Mouse (Mus musculus) heart, embryonic 12.5 days (tissue): ENCODE results near the gene Myh7b. TPM values are rescaled to one million over a fixed set of nuclear protein-coding genes. Genes with fewer than 3 reads are reported as not detected.
A peak's percentile ranks its signal among the peaks of the same experiment; 100 is the strongest.

ENCODE experiments used
- ATAC-seq: fragments of 200-750 bp; cut with Nextera tagmentation; 2 replicates; pipeline ENCODE4 v1.8.0; 2017; ENCODE audit warnings: moderate TSS enrichment, moderate library complexity; ENCODE audit not compliant: insufficient number of reproducible peaks, low FRiP score
- H3K27ac ChIP-seq: fragments of 300-500 bp; sonication (generic); 2 replicates; pipeline ENCODE4 v1.5.1; 2016; ENCODE audit warnings: mild to moderate bottlenecking, moderate library complexity; ENCODE audit not compliant: poor library complexity, severe bottlenecking
- H3K27me3 ChIP-seq: fragments of 300-500 bp; sonication (generic); replicated peaks from 2 replicates; pipeline ENCODE4 v1.6.1; 2016; ENCODE audit warnings: mild to moderate bottlenecking, moderate library complexity
- H3K36me3 ChIP-seq: fragments of 300-500 bp; sonication (generic); 2 replicates; pipeline ENCODE4 v1.6.1; 2016; ENCODE audit warnings: mild to moderate bottlenecking, moderate library complexity
- H3K4me1 ChIP-seq: fragments of 300-500 bp; sonication (generic); replicated peaks from 2 replicates; pipeline ENCODE4 v1.6.1; 2016; ENCODE audit warnings: mild to moderate bottlenecking
- H3K4me2 ChIP-seq: fragments of 300-500 bp; sonication (generic); 2 replicates; pipeline ENCODE4 v1.6.1; 2016; ENCODE audit warnings: mild to moderate bottlenecking, moderate library complexity
- H3K4me3 ChIP-seq: fragments of 300-500 bp; sonication (generic); 2 replicates; pipeline ENCODE4 v1.5.1; 2016; ENCODE audit warnings: mild to moderate bottlenecking
- H3K9ac ChIP-seq: fragments of 300-500 bp; sonication (generic); 2 replicates; pipeline ENCODE4 v1.6.1; 2016; ENCODE audit warnings: mild to moderate bottlenecking, moderate library complexity
- H3K9me3 ChIP-seq: fragments of 300-500 bp; sonication (generic); replicated peaks from 2 replicates; pipeline ENCODE4 v1.6.1; 2016; ENCODE audit warnings: mild to moderate bottlenecking, moderate library complexity
- WGBS: fragments of 180-500 bp; shearing (Covaris S2); methylation state at CpG from one replicate; pipeline ENCODE4 v1.1.7; 2016; 5-methylcytosine and 5-hydroxymethylcytosine counted together
- polyA plus RNA-seq: library from polyadenylated mRNA; unstranded; fragments of >200 nt; fragmentation: Nextera tagmentation; extraction: Ambion mirVana; gene quantifications from 2 replicates; pipeline ENCODE4 v1.2.1, GENCODE M21; 2016

Gene Myh7b
- polyA plus RNA-seq, 1 experiment from 2014 or later, result 22.1 TPM

DNA sequence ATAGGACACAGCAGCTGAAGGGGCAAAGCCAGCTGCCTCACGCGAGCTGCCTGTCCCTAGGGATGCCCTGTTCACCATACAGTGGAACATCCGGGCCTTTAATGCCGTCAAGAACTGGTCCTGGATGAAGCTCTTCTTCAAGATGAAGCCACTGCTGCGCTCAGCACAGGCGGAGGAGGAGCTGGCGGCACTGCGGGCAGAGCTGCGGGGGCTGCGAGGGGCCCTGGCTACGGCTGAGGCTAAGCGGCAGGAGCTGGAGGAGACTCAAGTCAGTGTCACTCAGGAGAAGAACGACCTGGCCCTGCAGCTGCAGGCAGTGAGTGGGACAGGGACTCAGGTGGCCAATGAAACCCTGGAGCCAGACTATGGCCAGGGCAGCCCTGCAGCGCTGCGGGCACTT is 15.3 kb downstream of the Myh7b start:
- WGBS, result 54% methylated on average over 15 of the region's 15 CpGs
- H3K27me3 ChIP-seq, result peaks cover 74% of the 10 kb centered on the region
- H3K36me3 ChIP-seq, result peaks cover 94% of the 10 kb centered on the region
- no peak overlapping the region for H3K4me2 ChIP-seq
- H3K4me1 ChIP-seq, result peaks cover 30% of the 10 kb centered on the region
- no peak overlapping the region for H3K4me3 ChIP-seq
- no peak overlapping the region for H3K9ac ChIP-seq
- no peak for ATAC-seq
- H3K27ac ChIP-seq, result no peak overlapping the region
- H3K9me3 ChIP-seq, result no peaks in the 10 kb centered on the region

DNA sequence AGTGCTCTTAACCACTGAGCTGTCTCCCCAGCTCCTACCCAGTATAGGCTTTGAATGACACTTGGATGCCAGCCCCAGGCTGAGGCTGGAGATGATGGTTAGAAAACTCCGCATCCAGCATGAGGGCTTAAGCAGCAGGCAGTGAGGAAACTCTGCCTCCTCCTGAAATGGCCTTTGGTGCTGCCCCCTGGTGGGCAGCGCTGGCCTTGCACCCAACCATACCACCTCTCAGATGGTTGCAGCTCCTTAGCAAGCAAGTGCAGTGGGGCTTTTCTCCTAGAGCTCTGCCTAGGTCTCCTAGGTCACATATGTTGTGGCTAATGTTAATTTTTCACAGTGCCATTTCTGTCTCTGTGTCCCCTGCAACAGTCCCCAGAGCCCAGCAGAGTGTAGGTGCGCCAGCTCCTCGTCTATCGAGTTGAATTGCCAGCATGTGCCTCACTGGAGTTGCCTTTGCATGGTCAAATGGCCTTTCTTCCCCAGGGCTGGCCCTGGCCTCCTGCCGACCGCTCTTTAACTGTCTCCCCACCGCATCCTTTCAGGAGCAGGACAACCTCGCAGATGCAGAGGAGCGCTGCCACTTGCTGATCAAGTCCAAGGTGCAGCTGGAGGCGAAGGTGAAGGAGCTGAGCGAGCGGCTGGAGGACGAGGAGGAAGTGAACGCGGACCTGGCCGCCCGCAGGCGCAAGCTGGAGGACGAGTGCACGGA is 16.2 kb downstream of the Myh7b start:
- ATAC-seq, result no peak
- WGBS, result 58% methylated on average over 21 of the region's 21 CpGs
- Histone ChIP-seq H3K36me3 (peaks cover 95% of the 10 kb centered on the region), H3K4me2 (no peak overlapping the region), H3K9me3 (no peaks in the 10 kb centered on the region), H3K4me1 (peaks cover 33% of the 10 kb centered on the region), H3K27me3 (peaks cover 80% of the 10 kb centered on the region), H3K9ac (no peak overlapping the region), H3K27ac (no peak overlapping the region), H3K4me3 (no peak overlapping the region)

GRCm38 (mm10) chr2:155628112-155628511 is 17.1 kb downstream of the Myh7b start:
- peaks cover 95% of the 10 kb centered on the region for H3K36me3 ChIP-seq
- H3K9ac ChIP-seq, result no peak overlapping the region
- H3K4me3 ChIP-seq, result no peak overlapping the region
- no peak overlapping the region for H3K27ac ChIP-seq
- H3K4me1 ChIP-seq, result peaks cover 34% of the 10 kb centered on the region
- no peaks in the 10 kb centered on the region for H3K9me3 ChIP-seq
- no peak for ATAC-seq
- peaks cover 80% of the 10 kb centered on the region for H3K27me3 ChIP-seq
- no peak overlapping the region for H3K4me2 ChIP-seq
- WGBS, result 80% methylated on average over 9 of the region's 9 CpGs

GRCm38 (mm10) chr2:155628519-155628918 is 17.5 kb downstream of the Myh7b start:
- Histone ChIP-seq H3K4me3 (no peak overlapping the region), H3K4me2 (no peak overlapping the region), H3K9ac (no peak overlapping the region), H3K27ac (no peak overlapping the region), H3K36me3 (peaks cover 95% of the 10 kb centered on the region), H3K4me1 (peaks cover 34% of the 10 kb centered on the region), H3K27me3 (peaks cover 83% of the 10 kb centered on the region), H3K9me3 (no peaks in the 10 kb centered on the region)
- ATAC-seq, result no peak
- 78% methylated on average over 13 of the region's 13 CpGs for WGBS

DNA sequence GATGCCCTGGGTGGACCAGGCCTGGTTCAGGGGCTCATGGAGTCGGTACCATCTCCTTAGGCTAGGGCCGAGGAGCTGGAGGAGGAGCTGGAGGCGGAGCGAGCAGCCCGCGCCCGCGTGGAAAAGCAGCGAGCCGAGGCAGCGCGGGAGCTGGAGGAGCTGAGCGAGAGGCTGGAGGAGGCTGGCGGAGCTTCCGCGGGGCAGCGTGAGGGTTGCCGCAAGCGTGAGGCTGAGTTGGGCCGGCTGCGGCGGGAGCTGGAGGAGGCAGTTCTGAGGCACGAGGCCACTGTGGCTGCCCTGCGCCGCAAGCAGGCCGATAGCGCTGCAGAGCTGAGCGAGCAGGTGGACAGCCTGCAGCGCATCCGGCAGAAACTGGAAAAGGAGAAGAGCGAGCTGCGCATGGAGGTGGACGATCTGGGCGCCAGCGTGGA is 18.2 kb downstream of the Myh7b start:
- peaks cover 34% of the 10 kb centered on the region for H3K4me1 ChIP-seq
- peaks cover 90% of the 10 kb centered on the region for H3K27me3 ChIP-seq
- H3K4me3 ChIP-seq, result peak overlapping the region; percentile 25
- H3K27ac ChIP-seq, result no peak overlapping the region
- ATAC-seq, result no peak
- 18% methylated on average over 35 of the region's 35 CpGs for WGBS
- peaks cover 95% of the 10 kb centered on the region for H3K36me3 ChIP-seq
- H3K9ac ChIP-seq, result peak overlapping the region; percentile 25; the same call in 1 of the 2 replicates
- peak overlapping the region; percentile 57 for H3K4me2 ChIP-seq
- no peaks in the 10 kb centered on the region for H3K9me3 ChIP-seq

DNA sequence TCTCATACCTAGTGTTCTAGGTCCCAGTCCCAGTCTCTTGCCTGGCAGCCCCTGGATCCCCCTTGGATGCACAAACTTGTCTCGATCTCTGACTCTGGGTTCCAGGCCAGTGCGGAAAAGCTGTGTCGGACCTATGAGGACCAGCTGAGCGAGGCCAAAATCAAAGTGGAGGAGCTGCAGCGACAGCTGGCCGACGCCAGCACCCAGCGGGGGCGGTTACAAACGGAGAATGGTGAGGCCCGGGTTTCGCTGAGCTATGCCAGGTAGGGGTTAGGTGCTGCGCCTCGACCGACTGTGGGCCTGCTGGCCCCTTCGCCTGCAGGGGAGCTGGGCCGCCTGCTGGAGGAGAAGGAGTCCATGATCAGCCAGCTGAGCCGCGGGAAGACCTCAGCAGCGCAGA is 19.1 kb downstream of the Myh7b start:
- H3K9ac ChIP-seq, result no peak overlapping the region; the same call in 1 of the 2 replicates
- H3K9me3 ChIP-seq, result no peaks in the 10 kb centered on the region
- no peak overlapping the region for H3K4me3 ChIP-seq
- H3K36me3 ChIP-seq, result peaks cover 100% of the 10 kb centered on the region
- no peak for ATAC-seq
- no peak overlapping the region for H3K27ac ChIP-seq
- H3K4me2 ChIP-seq, result no peak overlapping the region
- H3K4me1 ChIP-seq, result peaks cover 34% of the 10 kb centered on the region
- peaks cover 89% of the 10 kb centered on the region for H3K27me3 ChIP-seq
- WGBS, result 45% methylated on average over 20 of the region's 20 CpGs

GRCm38 (mm10) chr2:155630590-155631416 is 19.8 kb downstream of the Myh7b start:
- Histone ChIP-seq H3K27ac (no peak overlapping the region), H3K4me3 (no peak overlapping the region), H3K4me2 (no peak overlapping the region), H3K9ac (no peak overlapping the region; the same call in 1 of the 2 replicates), H3K4me1 (peaks cover 34% of the 10 kb centered on the region), H3K27me3 (peaks cover 82% of the 10 kb centered on the region), H3K36me3 (peaks cover 100% of the 10 kb centered on the region), H3K9me3 (no peaks in the 10 kb centered on the region)
- WGBS, result 27% methylated on average over 43 of the region's 43 CpGs
- no peak for ATAC-seq

DNA sequence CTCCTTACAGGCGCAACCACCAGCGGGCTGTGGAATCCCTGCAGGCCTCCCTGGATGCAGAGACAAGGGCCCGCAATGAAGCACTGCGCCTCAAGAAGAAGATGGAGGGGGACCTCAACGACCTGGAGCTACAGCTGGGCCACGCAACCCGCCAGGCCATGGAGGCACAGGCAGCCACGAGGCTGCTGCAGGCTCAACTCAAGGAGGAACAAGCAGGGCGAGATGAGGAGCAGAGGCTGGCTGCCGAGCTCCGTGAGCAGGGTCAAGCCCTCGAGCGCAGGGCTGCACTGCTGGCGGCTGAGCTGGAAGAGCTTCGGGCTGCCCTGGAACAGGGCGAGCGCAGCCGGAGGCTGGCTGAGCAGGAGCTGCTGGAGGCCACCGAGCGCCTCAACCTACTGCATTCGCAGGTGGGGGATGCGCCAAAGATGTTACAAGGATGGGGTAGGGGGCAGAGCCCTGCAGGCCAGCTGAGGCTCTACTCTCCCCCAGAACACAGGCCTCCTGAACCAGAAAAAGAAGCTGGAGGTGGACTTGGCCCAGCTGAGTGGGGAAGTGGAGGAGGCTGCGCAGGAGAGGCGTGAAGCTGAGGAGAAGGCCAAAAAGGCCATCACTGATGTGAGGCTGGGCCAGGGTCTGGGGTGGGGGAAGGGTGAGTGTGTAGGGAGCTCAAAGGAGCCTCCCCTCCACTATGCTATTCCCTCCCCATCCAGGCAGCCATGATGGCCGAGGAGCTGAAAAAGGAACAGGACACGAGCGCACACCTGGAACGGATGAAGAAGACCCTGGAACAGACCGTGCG is 21.3 kb downstream of the Myh7b start:
- WGBS, result 71% methylated on average over 30 of the region's 30 CpGs
- Histone ChIP-seq H3K9me3 (no peaks in the 10 kb centered on the region), H3K4me3 (no peak overlapping the region), H3K9ac (no peak overlapping the region), H3K36me3 (peaks cover 100% of the 10 kb centered on the region), H3K4me2 (no peak overlapping the region), H3K4me1 (peaks cover 34% of the 10 kb centered on the region), H3K27ac (no peak overlapping the region), H3K27me3 (peaks cover 67% of the 10 kb centered on the region)
- no peak for ATAC-seq

DNA sequence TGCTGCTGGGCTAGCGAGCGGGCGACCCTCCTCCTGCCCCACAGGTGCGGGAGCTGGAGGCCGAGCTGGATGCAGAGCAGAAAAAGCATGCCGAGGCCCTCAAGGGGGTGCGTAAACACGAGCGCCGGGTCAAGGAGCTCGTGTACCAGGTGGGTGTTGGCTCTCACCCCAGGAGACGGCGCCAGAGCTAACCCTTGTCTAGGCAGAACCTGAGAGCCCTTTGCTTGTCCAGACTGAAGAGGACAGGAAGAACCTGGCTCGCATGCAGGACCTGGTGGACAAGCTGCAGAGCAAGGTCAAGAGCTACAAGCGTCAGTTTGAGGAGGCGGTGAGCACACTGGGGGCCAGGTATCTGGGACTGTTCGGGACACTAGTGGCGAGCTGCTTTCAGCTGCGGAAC is 22.1 kb downstream of the Myh7b start:
- no peak overlapping the region for H3K4me3 ChIP-seq
- H3K4me1 ChIP-seq, result peaks cover 34% of the 10 kb centered on the region
- H3K9ac ChIP-seq, result no peak overlapping the region
- peaks cover 60% of the 10 kb centered on the region for H3K27me3 ChIP-seq
- no peak overlapping the region for H3K27ac ChIP-seq
- WGBS, result 68% methylated on average over 19 of the region's 19 CpGs
- H3K4me2 ChIP-seq, result no peak overlapping the region
- no peaks in the 10 kb centered on the region for H3K9me3 ChIP-seq
- peaks cover 100% of the 10 kb centered on the region for H3K36me3 ChIP-seq
- no peak for ATAC-seq

DNA sequence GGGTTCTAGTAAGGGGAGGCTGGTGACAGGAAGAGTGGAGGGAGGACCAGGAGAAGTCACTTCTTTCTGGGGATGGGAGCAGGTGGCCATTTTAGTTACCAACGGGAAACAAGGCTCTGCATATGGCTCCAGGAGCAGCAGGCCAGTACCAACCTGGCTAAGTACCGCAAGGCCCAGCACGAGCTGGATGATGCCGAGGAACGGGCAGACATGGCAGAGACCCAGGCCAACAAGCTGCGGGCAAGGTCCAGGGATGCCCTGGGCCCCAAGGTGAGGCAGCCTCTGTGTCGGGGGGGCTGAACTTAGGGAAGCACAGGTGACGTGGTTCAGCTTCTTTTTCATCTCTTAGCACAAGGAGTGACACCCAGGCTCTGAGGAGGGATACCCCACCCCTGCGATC is 22.7 kb downstream of the Myh7b start:
- Histone ChIP-seq H3K27ac (no peak overlapping the region), H3K4me3 (no peak overlapping the region), H3K36me3 (peaks cover 99% of the 10 kb centered on the region), H3K4me1 (peaks cover 29% of the 10 kb centered on the region), H3K9ac (no peak overlapping the region), H3K9me3 (no peaks in the 10 kb centered on the region), H3K4me2 (no peak overlapping the region), H3K27me3 (peaks cover 54% of the 10 kb centered on the region)
- WGBS, result 83% methylated on average over 9 of the region's 9 CpGs
- no peak for ATAC-seq

DNA sequence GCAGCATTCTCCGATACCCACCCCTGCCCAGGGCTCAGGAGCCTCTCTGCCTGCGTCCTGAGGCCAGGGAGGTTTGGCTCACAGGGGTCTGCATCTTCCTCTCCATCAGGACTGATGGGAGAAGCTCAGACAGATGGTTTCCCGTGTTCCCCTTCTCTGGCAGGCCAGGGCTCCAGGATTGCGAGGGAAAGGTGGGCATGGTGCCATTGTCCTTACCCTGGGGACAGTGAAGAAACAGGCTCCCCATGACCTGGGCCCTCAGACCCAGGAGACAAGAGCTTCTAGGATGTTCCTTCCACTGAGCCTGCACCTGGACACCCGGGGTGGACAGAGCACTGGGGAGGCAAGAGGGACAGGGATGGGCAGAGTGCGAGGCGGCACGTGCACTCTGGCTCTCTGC is 23.6 kb downstream of the Myh7b start:
- H3K9ac ChIP-seq, result no peak overlapping the region
- H3K36me3 ChIP-seq, result peaks cover 99% of the 10 kb centered on the region
- H3K4me2 ChIP-seq, result no peak overlapping the region
- H3K9me3 ChIP-seq, result no peaks in the 10 kb centered on the region
- H3K27me3 ChIP-seq, result peaks cover 45% of the 10 kb centered on the region
- peak overlapping the region; percentile 4; the same call in 1 of the 2 replicates for H3K27ac ChIP-seq
- ATAC-seq, result no peak
- WGBS, result 88% methylated on average over 8 of the region's 8 CpGs
- H3K4me3 ChIP-seq, result no peak overlapping the region
- H3K4me1 ChIP-seq, result peaks cover 21% of the 10 kb centered on the region
